Mouse (Mus musculus) olfactory bulb, adult 2 months (tissue): ENCODE results near the gene Tsc1. TPM values are rescaled to one million over a fixed set of nuclear protein-coding genes. Genes with fewer than 3 reads are reported as not detected.

Source experiments
- H3K27ac ChIP-seq: fragments of 200-500 bp; 2 replicates; pipeline ENCODE4 v1.5.1; 2012; ENCODE audit warnings: low read depth, low read length; ENCODE audit not compliant: insufficient read depth
- H3K4me1 ChIP-seq: fragments of 200-500 bp; 2 replicates; pipeline ENCODE4 v1.6.1; 2012; ENCODE audit warnings: low read length; ENCODE audit not compliant: control insufficient read depth, insufficient read depth
- H3K4me3 ChIP-seq: fragments of 200-500 bp; 2 replicates; pipeline ENCODE4 v1.5.1; 2012; ENCODE audit warnings: mild to moderate bottlenecking, low read depth, low read length, moderate library complexity; ENCODE audit not compliant: insufficient read depth
- CTCF ChIP-seq: fragments of 200-500 bp; IDR thresholded peaks from 2 replicates; pipeline ENCODE4 v1.5.1; 2012; ENCODE audit warnings: low read depth, mild to moderate bottlenecking, low read length, moderate library complexity; ENCODE audit not compliant: insufficient read depth
- POLR2A ChIP-seq: fragments of 200-500 bp; IDR thresholded peaks from 2 replicates; pipeline ENCODE4 v1.6.1; 2012; ENCODE audit warnings: mild to moderate bottlenecking, low read depth, low read length, moderate library complexity; ENCODE audit not compliant: insufficient read depth
- WGBS: fragments of 180-500 bp; shearing (Covaris S2); methylation state at CpG from one replicate; pipeline ENCODE4 v1.1.7; 2018; 5-methylcytosine and 5-hydroxymethylcytosine counted together
- polyA plus RNA-seq: library from polyadenylated mRNA; stranded (reverse); fragments of >200 nt; gene quantifications from 2 replicates; pipeline ENCODE4 v1.2.4, GENCODE M21; 2012; ENCODE audit warnings: low replicate concordance; ENCODE audit not compliant: missing spikeins, insufficient read depth, insufficient read length

Gene Tsc1
- polyA plus RNA-seq, 1 experiment: not detected

GRCm38 (mm10) chr2:28621664-28622171 is 19.3 kb upstream of the Tsc1 start, which contains the start of gene Gfi1b:
Gene Gfi1b (minus strand): TSS chr2:28621982.
- TF ChIP-seq CTCF (no peak), POLR2A (no peak)
- H3K27ac ChIP-seq: no peak within 1 kb of the TSS
- H3K4me1 ChIP-seq: no peaks in the 10 kb centered on the region
- no peak within 1 kb of the TSS for H3K4me3 ChIP-seq
- 9% methylated on average over 16 of the region's 16 CpGs for WGBS

DNA sequence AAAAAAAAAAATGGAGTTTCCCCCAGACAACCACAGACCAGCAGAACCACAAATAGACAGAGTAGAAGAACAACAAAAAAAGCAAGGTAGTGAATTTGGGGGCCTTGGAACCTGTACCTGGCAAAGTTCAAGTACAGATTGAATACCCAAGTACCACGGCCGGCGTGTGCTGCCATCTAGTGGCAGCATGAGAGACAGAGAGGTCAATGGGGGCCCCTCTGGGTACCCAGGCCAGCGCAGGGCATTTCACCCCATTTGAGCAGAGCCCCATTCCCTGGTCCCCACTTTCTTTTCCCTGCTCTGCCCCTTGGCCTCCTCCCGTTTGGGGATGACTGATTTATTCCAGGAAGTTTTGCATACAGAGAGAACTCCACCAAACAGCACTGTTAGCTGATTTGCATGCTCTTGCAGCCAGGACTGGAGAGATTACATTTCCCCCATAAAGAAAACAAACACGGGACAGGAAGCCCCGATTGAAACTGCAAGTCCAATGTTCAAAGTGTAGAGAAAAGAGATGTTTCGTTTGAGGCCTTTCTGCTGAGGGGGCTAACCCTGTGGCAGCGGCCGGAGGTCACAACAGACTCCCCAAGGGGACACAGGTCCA is 18.4 kb upstream of the Tsc1 start:
- H3K27ac ChIP-seq: no peak overlapping the region
- no peak for TF ChIP-seq POLR2A
- 0 out of 2 replicates have a peak, but pooled peaks have one; percentile 46 for TF ChIP-seq CTCF
- H3K4me1 ChIP-seq: no peaks in the 10 kb centered on the region
- H3K4me3 ChIP-seq: no peak overlapping the region
- 25% methylated on average over 10 of the region's 10 CpGs for WGBS

- Histone ChIP-seq H3K27ac (no peak overlapping the region), H3K4me1 (no peaks in the 10 kb centered on the region), H3K4me3 (no peak overlapping the region)
- WGBS: 91% methylated on average over 3 of the region's 3 CpGs
- TF ChIP-seq POLR2A (no peak), CTCF (no peak)
Observed at GRCm38 (mm10) chr2:28624870-28625269, 16.2 kb upstream of the Tsc1 start.

DNA sequence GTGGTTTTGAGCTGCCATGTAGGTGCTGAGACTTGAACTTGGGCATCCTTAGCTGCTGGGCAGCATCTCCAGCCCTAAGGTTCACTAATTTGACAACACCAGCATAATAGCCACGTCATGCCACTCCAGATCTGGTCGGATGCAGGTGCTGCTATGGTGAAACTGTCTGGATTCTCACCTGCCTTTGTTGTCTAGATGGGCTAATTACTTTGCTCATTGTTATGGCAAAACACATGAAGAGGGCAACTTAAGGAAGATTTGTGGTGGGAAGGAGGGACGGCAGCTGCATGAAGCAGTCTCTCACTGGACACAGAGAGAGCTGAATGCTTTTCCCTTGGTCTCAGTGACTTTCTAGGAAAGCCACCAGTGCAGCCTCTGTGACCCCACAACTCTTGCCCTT is 15.0 kb upstream of the Tsc1 start:
- Histone ChIP-seq H3K4me3 (no peak overlapping the region), H3K27ac (no peak overlapping the region), H3K4me1 (no peaks in the 10 kb centered on the region)
- 75% methylated on average over 3 of the region's 3 CpGs for whole genome bisulfite sequencing
- TF ChIP-seq POLR2A: no peak
- no peak for TF ChIP-seq CTCF

DNA sequence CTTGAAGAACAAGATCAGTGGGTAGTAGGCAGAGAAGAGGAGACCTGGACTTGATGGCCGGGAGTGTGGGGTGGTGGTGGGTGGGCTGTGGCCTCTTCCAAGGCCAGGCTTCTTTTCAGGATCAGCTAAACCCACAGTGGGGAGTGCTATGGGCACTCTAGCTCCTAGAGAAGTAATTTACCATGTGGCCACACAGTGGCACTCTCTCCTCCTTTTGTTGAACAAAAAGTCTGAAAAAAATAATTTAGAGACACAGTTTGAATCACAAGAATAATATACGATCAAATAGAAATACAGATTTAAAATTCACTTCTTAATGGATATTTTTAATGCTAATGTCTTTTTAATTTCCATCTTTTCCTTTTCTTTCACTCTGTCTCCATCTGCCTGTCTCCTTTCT is 13.0 kb upstream of the Tsc1 start:
- TF ChIP-seq POLR2A (no peak), CTCF (no peak)
- no peaks in the 10 kb centered on the region for H3K4me1 ChIP-seq
- WGBS: 40% methylated on average over 2 of the region's 2 CpGs
- H3K27ac ChIP-seq: no peak overlapping the region
- no peak overlapping the region for H3K4me3 ChIP-seq

- TF ChIP-seq POLR2A (no peak), CTCF (no peak)
- Histone ChIP-seq H3K4me3 (no peak overlapping the region), H3K4me1 (no peaks in the 10 kb centered on the region), H3K27ac (no peak overlapping the region)
- 62% methylated on average over 4 of the region's 4 CpGs for WGBS
Observed at GRCm38 (mm10) chr2:28629911-28630381, 11.1 kb upstream of the Tsc1 start.

GRCm38 (mm10) chr2:28632626-28633025 is 8.4 kb upstream of the Tsc1 start:
- Histone ChIP-seq H3K4me1 (no peaks in the 10 kb centered on the region), H3K27ac (no peak overlapping the region), H3K4me3 (no peak overlapping the region)
- TF ChIP-seq CTCF (no peak), POLR2A (no peak)
- 29% methylated on average over 1 of the region's 1 CpGs for WGBS

- no peak for TF ChIP-seq CTCF
- no peak for TF ChIP-seq POLR2A
- H3K4me1 ChIP-seq: no peaks in the 10 kb centered on the region
- 39% methylated on average over 4 of the region's 4 CpGs for WGBS
- H3K4me3 ChIP-seq: no peak overlapping the region
- no peak overlapping the region for H3K27ac ChIP-seq
Observed at GRCm38 (mm10) chr2:28633136-28633535, 7.9 kb upstream of the Tsc1 start.

GRCm38 (mm10) chr2:28635199-28635598 is 5.8 kb upstream of the Tsc1 start:
- H3K27ac ChIP-seq: no peak overlapping the region
- H3K4me3 ChIP-seq: no peak overlapping the region
- no peaks in the 10 kb centered on the region for H3K4me1 ChIP-seq
- no peak for TF ChIP-seq POLR2A
- no peak for TF ChIP-seq CTCF
- 89% methylated on average over 1 of the region's 1 CpGs for WGBS
